Mouse (Mus musculus) G1E (cell line): ENCODE results near the gene Nrap. TPM values are rescaled to one million over a fixed set of nuclear protein-coding genes. Genes with fewer than 3 reads are reported as not detected.

Experiments used
- ATAC-seq: 2 replicates; pipeline ENCODE4 v1.8.0; 2016; ENCODE audit warnings: mild to moderate bottlenecking; ENCODE audit not compliant: insufficient number of reproducible peaks, poor library complexity, low FRiP score, severe bottlenecking; ENCODE audit errors: extremely low read depth
- DNase-seq: peaks from one replicate; pipeline ENCODE4 v3.0.0; 2012; ENCODE audit warnings: low spot score
- H3K27me3 ChIP-seq: 2 replicates; pipeline ENCODE4 v1.6.1; 2012; ENCODE audit warnings: mild to moderate bottlenecking, low read length, inconsistent platforms; ENCODE audit not compliant: insufficient read depth
- H3K36me3 ChIP-seq: replicated peaks from 2 replicates; pipeline ENCODE3; 2012; ENCODE audit warnings: mild to moderate bottlenecking, inconsistent platforms
- H3K4me1 ChIP-seq: 2 replicates; pipeline ENCODE4 v1.6.1; 2012; ENCODE audit warnings: low read depth, low read length, inconsistent platforms, mixed read lengths; ENCODE audit not compliant: insufficient read depth
- H3K4me3 ChIP-seq: 2 replicates; pipeline ENCODE4 v1.5.1; 2012; ENCODE audit warnings: low read depth, mild to moderate bottlenecking, inconsistent platforms, low read length, moderate library complexity, mixed read lengths
- H3K9me3 ChIP-seq: replicated peaks from 2 replicates; pipeline ENCODE4 v1.6.1; 2012; ENCODE audit warnings: inconsistent platforms
- CTCF ChIP-seq: IDR thresholded peaks from 2 replicates; pipeline ENCODE4 v1.5.1; 2012; ENCODE audit warnings: low read depth, low read length, inconsistent platforms, mixed read lengths
- GATA1 ChIP-seq: IDR thresholded peaks from 2 replicates; pipeline ENCODE4 v1.6.1; 2012; ENCODE audit warnings: borderline replicate concordance, low read length, inconsistent platforms, mixed read lengths
- GATA2 ChIP-seq: IDR thresholded peaks from 2 replicates; pipeline ENCODE4 v1.6.1; 2012; ENCODE audit warnings: low read depth, low read length, inconsistent platforms, borderline replicate concordance
- POLR2AphosphoS5 ChIP-seq: IDR thresholded peaks from 2 replicates; pipeline ENCODE4 v1.6.1; 2012; ENCODE audit warnings: low read depth, low read length, inconsistent platforms; ENCODE audit not compliant: insufficient replicate concordance
- TAL1 ChIP-seq: conservative IDR thresholded peaks from 2 replicates; pipeline ENCODE4 v1.6.1; 2012; ENCODE audit warnings: low read depth, low read length, inconsistent platforms, mixed read lengths
- polyA plus RNA-seq: library from polyadenylated mRNA; stranded (reverse); fragments of >175 nt; gene quantifications from 2 replicates; pipeline ENCODE4 v1.2.3, GENCODE M21; 2012
- total RNA-seq, 2 experiments: library from RNA; stranded (forward) in 1 of 2; stranded (reverse) in 1 of 2; fragments of 200-1000 nt in 1 of 2; fragments of >200 nt in 1 of 2; fragmentation: Nextera tagmentation in 1 of 2; gene quantifications; 2 replicates each; pipeline ENCODE4 v1.2.3; 2014 to 2017

Nrap gene
- total RNA-seq (2014; fragmentation: Nextera tagmentation) = 0.23 and 0.24 TPM in 2 replicates
- 0.05 and 0.06 TPM in 2 replicates for total RNA-seq (2017)
- 0.02 and 0.03 TPM in 2 replicates for polyA plus RNA-seq

DNA sequence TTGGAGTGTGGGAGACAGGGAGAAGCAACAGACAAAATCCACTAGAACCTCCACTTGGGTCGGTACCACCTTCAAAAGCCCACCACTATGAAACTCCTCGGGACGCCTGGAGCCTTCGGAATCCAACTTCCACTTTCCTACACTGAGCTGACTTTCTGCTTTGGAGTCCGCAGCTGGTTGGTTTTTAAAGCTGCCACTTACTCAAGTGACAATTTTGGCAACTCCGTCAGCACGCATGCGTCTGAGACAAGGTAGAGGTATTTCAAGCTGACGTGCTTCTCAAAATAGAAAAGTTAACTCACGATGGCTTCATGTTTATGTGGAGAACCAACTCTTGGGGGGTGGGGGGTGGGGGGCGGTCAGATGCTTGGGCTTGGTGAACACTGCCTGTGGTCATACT lies at the start of gene Nrap:
TSS of gene Nrap (minus strand) at position 159 of the 400 bp plus-strand sequence.
- H3K4me3 ChIP-seq = peak within 1 kb of the TSS; percentile 51; the same call in 1 of the 2 replicates
- ATAC-seq (no peak), DNase-seq (no peak)
- H3K27me3 ChIP-seq = no peaks in the 10 kb centered on the region
- H3K4me1 ChIP-seq = peaks cover 47% of the 10 kb centered on the region
- TF ChIP-seq GATA2 = no peak
- no peaks in the 10 kb centered on the region for H3K36me3 ChIP-seq
- no peaks in the 10 kb centered on the region for H3K9me3 ChIP-seq

DNA sequence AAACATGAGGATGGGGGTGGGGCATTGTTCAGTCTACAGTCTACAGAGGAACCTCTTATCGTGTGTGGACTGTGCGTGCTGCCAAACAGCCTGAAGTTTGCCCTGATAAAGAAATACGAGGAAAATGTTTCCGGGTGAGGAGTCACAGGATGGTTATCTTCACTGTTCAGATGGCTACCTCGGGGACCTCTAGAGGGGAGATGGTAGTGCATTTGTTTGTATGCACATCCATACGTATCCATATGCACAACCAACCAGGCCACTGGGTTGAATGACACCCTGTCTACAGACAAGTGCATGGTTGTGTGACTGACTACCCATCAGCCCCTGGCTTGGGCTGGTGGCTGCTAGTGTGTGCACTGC lies 49.2 kb upstream of the Nrap start:
- TF ChIP-seq POLR2AphosphoS5 = no peak
- TF ChIP-seq CTCF = no peak
- peak; percentile 98 for TF ChIP-seq TAL1
- ATAC-seq = peak; percentile 97
- DNase-seq = peak; percentile 78

DNA sequence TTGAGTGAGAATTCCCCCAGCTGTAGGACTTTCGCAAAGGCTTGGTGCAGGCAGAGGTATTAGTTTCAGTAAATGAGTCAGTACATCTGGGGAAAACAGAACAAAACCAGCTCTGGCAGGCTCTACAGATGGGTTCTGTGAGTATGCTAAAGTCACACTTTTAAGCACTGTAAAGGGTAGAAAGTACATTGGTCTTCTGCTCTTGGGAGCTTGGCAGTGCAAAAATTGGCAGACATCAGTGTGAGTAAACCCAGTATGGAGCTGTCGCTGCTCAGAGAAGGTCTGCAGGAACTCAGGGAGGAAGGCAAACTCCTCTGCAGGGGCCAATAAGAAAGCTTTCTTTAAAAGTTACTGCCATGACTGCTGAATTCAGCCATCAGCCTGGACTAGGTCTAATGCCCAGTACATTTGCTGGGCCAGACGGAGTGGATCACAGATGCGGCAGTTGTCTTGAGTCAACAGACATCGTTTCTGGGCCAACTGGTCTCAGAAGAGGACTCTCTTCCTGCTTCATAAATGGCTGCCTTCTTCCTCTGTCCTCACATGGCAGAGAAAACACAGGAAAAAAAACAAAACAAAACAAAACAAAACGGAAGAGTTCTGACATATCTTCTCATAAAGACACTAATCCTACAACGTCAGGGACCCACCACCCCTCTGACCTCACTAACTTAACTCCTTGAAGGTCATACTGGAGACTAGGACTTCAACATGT lies 48.7 kb upstream of the Nrap start:
- DNase-seq (no peak), ATAC-seq (no peak)
- Histone ChIP-seq H3K4me3 (no peak overlapping the region; the same call in 1 of the 2 replicates), H3K9me3 (peaks cover 7% of the 10 kb centered on the region), H3K27me3 (no peaks in the 10 kb centered on the region), H3K4me1 (peaks cover 36% of the 10 kb centered on the region), H3K36me3 (peaks cover 89% of the 10 kb centered on the region)
- TF ChIP-seq POLR2AphosphoS5 (no peak), GATA2 (no peak), CTCF (no peak), GATA1 (no peak), TAL1 (no peak)

More for the DNA sequence above, 49.2 kb upstream of the Nrap start:
- Histone ChIP-seq H3K36me3 (peaks cover 83% of the 10 kb centered on the region), H3K4me3 (peak overlapping the region; percentile 22; the same call in 1 of the 2 replicates), H3K9me3 (peaks cover 7% of the 10 kb centered on the region), H3K4me1 (peaks cover 36% of the 10 kb centered on the region), H3K27me3 (no peaks in the 10 kb centered on the region)

DNA sequence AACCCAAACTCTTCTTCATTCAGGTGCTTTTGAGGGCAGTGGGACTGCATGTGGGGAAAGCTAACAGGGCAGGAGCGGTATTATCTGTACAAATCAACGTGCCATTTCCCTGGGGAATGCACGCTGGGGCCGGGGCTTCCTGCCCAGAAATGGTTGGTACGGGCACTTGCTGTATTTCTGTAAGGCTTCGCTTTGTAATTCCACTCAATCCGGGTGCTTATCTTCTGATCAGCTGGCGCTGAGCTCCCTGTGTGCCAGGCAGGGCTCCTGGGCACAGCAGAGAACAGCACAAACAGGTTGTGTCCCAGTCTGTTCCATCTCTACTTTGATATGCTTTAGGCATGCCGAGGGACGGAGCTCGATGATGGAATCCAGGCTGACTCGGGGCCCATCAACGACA lies 46.5 kb upstream of the Nrap start:
- TF ChIP-seq TAL1 (no peak), POLR2AphosphoS5 (no peak), GATA1 (no peak), CTCF (no peak), GATA2 (no peak)
- Histone ChIP-seq H3K36me3 (peaks cover 99% of the 10 kb centered on the region), H3K4me3 (no peak overlapping the region), H3K4me1 (peaks cover 36% of the 10 kb centered on the region), H3K27me3 (no peaks in the 10 kb centered on the region), H3K9me3 (peaks cover 7% of the 10 kb centered on the region)
- ATAC-seq (no peak), DNase-seq (no peak)

DNA sequence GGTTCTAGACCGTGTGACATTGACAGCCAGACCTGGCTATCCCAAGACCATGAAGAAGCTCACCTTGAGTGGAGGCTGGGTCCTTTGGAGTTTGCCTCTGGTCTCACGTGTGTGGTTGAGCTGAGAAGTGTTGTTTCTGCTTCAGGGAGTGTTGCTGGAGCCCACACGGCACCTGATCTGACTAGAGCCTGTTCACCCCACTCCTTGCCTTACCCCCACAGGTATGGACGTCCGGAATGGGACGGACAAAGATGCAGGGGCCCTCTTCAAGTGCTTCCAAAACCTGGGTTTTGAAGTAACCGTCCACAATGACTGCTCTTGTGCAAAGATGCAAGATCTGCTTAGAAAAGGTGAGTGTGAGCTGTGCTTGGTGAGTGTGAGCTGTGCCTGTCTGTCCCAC lies 43.7 kb upstream of the Nrap start:
- no peak for ATAC-seq

DNA sequence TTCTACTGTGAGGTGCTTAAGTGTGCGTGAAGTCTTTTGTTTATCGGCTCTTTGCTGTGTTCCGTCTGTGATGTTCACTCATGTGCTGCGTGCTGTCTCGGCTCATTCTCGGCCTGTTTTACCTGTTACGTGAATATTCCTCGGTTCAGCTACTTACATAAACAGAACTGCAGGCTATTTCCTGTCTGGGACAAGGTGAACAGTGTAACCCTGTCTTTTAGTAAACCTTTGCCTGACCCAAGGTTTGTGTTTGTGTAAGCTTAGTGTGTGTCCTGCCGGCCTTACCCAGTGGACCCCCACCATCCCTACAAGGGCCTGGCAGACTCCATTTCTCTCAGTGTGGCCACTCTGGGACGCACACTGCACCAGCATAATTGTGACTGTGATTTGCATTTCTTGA lies 42.9 kb upstream of the Nrap start:
- no peak overlapping the region for H3K4me3 ChIP-seq
- peaks cover 6% of the 10 kb centered on the region; the same call in 1 of the 2 replicates for H3K4me1 ChIP-seq
- peaks cover 97% of the 10 kb centered on the region for H3K36me3 ChIP-seq
- peaks cover 9% of the 10 kb centered on the region for H3K9me3 ChIP-seq
- TF ChIP-seq CTCF = no peak
- no peak for TF ChIP-seq GATA1
- TF ChIP-seq POLR2AphosphoS5 = no peak
- TF ChIP-seq TAL1 = no peak
- no peak for TF ChIP-seq GATA2
- DNase-seq (no peak), ATAC-seq (no peak)
- H3K27me3 ChIP-seq = no peaks in the 10 kb centered on the region

More for the DNA sequence above, 43.7 kb upstream of the Nrap start:
- no peak for TF ChIP-seq GATA2
- TF ChIP-seq CTCF = no peak
- TF ChIP-seq POLR2AphosphoS5 = no peak
- TF ChIP-seq GATA1 = no peak
- TF ChIP-seq TAL1 = no peak
- Histone ChIP-seq H3K4me3 (no peak overlapping the region), H3K4me1 (peaks cover 12% of the 10 kb centered on the region), H3K9me3 (peaks cover 8% of the 10 kb centered on the region), H3K36me3 (peaks cover 97% of the 10 kb centered on the region), H3K27me3 (no peaks in the 10 kb centered on the region)
- DNase-seq = no peak
